Comparison of ENCODE assay signal across 12 mouse cellular contexts in the genomic region with DNA sequence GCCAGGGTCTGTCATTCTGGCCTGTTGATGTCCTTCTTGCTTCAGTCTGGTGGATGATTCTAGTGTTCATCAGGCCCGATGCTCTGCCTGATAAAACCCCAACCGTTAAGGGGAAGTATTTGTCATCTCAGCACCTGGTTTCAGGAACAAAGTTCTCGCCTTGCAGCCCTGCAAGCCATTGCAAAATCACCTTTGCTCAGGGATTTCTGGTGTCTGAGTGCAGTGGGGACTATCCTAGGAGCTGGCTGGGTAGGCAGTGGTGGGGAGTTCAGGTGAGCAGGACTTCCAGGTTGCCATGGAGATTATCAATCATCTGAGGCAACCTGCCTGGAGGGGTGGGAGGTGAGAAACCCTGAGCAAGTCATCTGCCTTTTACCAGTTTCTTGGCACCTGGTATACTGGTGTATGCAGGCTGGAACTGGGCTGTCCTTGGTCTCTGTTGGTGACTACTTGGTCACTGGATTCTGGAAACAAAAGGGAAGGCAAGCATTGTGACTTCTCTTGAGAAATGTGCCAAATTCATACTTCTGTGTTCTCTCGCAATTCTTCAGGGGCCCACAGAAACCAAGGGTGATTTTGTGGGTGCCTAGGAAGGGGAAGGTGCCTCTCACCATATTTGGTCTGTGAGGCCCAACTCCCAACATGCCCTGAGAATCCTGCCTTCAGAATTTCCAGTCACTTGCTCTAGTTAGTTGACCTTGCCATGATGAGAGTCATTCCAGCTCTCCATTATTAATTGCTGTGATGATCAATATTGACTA.
A peak's percentile ranks its signal among the peaks of the same experiment; 100 is the strongest.
DNase-seq lines count a peak whose midpoint lies in the region; ATAC-seq and TF ChIP-seq lines count a peak whose summit lies in the region.
"Had no signal": no experiment of that assay in that cellular context is flagged by ENCODE, and none has a peak within 500 bp of the region (broad histone marks: within the 10 kb centered on the region; RNA-seq: fewer than 3 reads in every experiment).

No protein-coding gene starts in this region.

- no peak for TF ChIP-seq CTCF in kidney, adult 2 months (conservative IDR thresholded peaks at IDR 0.05; ENCODE audit: insufficient read depth, insufficient read length, low read depth, low read length)

- H3K27me3 ChIP-seq in kidney, adult 2 months (replicated peaks; ENCODE audit: control insufficient read depth, insufficient read depth, low read length), result no peaks in the 10 kb centered on the region
- no peaks in the 10 kb centered on the region for H3K27me3 ChIP-seq in midbrain, embryonic 10.5 days (ENCODE audit: low read depth, poor library complexity, severe bottlenecking)
- H3K27me3 ChIP-seq in midbrain, embryonic 13.5 days, result no peaks in the 10 kb centered on the region

- ATAC-seq in midbrain, embryonic 13.5 days, result no peak

- TF ChIP-seq POLR2A in kidney, adult 2 months (IDR thresholded peaks at IDR 0.05; ENCODE audit: low read depth, low read length), result no peak

- 58% methylated on average over 4 of the region's 4 CpGs for WGBS in kidney, adult 2 months
- WGBS in midbrain, embryonic 10.5 days, result 85% methylated on average over 4 of the region's 4 CpGs
- 88% methylated on average over 4 of the region's 4 CpGs for WGBS in midbrain, embryonic 13.5 days

- no peak overlapping the region for H3K4me2 ChIP-seq in midbrain, embryonic 13.5 days (replicated peaks)

- peaks cover 6% of the 10 kb centered on the region; the same call in 1 of the 2 replicates for H3K9me3 ChIP-seq in midbrain, embryonic 10.5 days (replicated peaks)
- H3K9me3 ChIP-seq in midbrain, embryonic 13.5 days, result peaks cover 8% of the 10 kb centered on the region; the same call in 1 of the 2 replicates

- H3K36me3 ChIP-seq in kidney, adult 2 months (ENCODE audit: control insufficient read depth, insufficient read depth, low read length), result no peaks in the 10 kb centered on the region
- H3K36me3 ChIP-seq in midbrain, embryonic 10.5 days, result no peaks in the 10 kb centered on the region
- H3K36me3 ChIP-seq in midbrain, embryonic 13.5 days, result no peaks in the 10 kb centered on the region

- H3K9ac ChIP-seq in midbrain, embryonic 13.5 days (replicated peaks), result no peak overlapping the region

- no peak overlapping the region for H3K4me3 ChIP-seq in kidney, adult 2 months (ENCODE audit: insufficient read depth, low read depth, low read length)
- no peak overlapping the region for H3K4me3 ChIP-seq in midbrain, embryonic 10.5 days
- H3K4me3 ChIP-seq in midbrain, embryonic 13.5 days (replicated peaks), result no peak overlapping the region
- H3K4me3 ChIP-seq: heart, adult 2 months; megakaryocyte, embryonic 14.5 days had no signal

- peak overlapping the region; percentile 97 for H3K27ac ChIP-seq in kidney, adult 2 months (ENCODE audit: insufficient read depth, low read depth, low read length)
- H3K27ac ChIP-seq in midbrain, embryonic 10.5 days (replicated peaks), result peak overlapping the region; percentile 65; the same call in 1 of the 2 replicates
- H3K27ac ChIP-seq in midbrain, embryonic 13.5 days, result no peak overlapping the region
- H3K27ac ChIP-seq: heart, adult 2 months had no signal

- peak; percentile 75 for DNase-seq in kidney, adult 2 months
- DNase-seq in kidney, postnatal 4 days, result no peak
- no peak for DNase-seq in midbrain, embryonic 10.5 days (ENCODE audit: low spot score)
- peak; percentile 28 to 71 for DNase-seq in kidney, postnatal 25 days
- DNase-seq in yolk sac, embryonic 10.5 days (ENCODE audit: low spot score), result peak; percentile 61
- no peak for DNase-seq in urinary bladder, postnatal 14 days (ENCODE audit: low spot score)
- DNase-seq in urinary bladder, adult 2 months (ENCODE audit: low spot score), result no peak
- DNase-seq: cerebellum, postnatal 36 days; heart, adult 2 months; right cerebral cortex, postnatal 4 days had no signal

- H3K4me1 ChIP-seq in kidney, adult 2 months (ENCODE audit: control insufficient read depth, insufficient read depth, low read length), result peaks cover 20% of the 10 kb centered on the region; the same call in 1 of the 2 replicates
- peaks cover 18% of the 10 kb centered on the region for H3K4me1 ChIP-seq in midbrain, embryonic 10.5 days
- H3K4me1 ChIP-seq in midbrain, embryonic 13.5 days (replicated peaks), result no peaks in the 10 kb centered on the region

Comparison
In these comparisons a context has a peak if more than half of its experiments do, and no peak if none do; other contexts are left out.
1. DNase-seq: peak in kidney, adult 2 months (single experiment), kidney, postnatal 25 days (2 of 2) and yolk sac, embryonic 10.5 days (single experiment); none in kidney, postnatal 4 days (0 of 2), midbrain, embryonic 10.5 days (single experiment), urinary bladder, postnatal 14 days (single experiment) and urinary bladder, adult 2 months (single experiment).